Mouse (Mus musculus): ENCODE measurements around the gene Gm28047.

The Gm28047 gene

GRCm38 (mm10) chr15:102503924-102504782 lies 120.7 kb downstream of the Gm28047 start:
- ATAC-seq (ENCODE audit: insufficient number of reproducible peaks, low FRiP score, low TSS enrichment) = no peak

- ATAC-seq (ENCODE audit: insufficient number of reproducible peaks, low FRiP score, low TSS enrichment) = no peak
Measured at GRCm38 (mm10) chr15:102503447-102503846, 121.4 kb downstream of the Gm28047 start, which contains the start of gene Gm10337. Gene Gm10337 (plus strand): TSS chr15:102503722.

GRCm38 (mm10) chr15:102502254-102502840 lies 122.5 kb downstream of the Gm28047 start:
- no peak for ATAC-seq (ENCODE audit: insufficient number of reproducible peaks, low FRiP score, low TSS enrichment)

GRCm38 (mm10) chr15:102501084-102501814 lies 123.6 kb downstream of the Gm28047 start:
- no peak for ATAC-seq (ENCODE audit: insufficient number of reproducible peaks, low FRiP score, low TSS enrichment)

- no peak for ATAC-seq (ENCODE audit: insufficient number of reproducible peaks, low FRiP score, low TSS enrichment)
Measured at GRCm38 (mm10) chr15:102500479-102500878, 124.4 kb downstream of the Gm28047 start.

GRCm38 (mm10) chr15:102499851-102500250 lies 125.0 kb downstream of the Gm28047 start:
- ATAC-seq (ENCODE audit: insufficient number of reproducible peaks, low FRiP score, low TSS enrichment) = no peak

GRCm38 (mm10) chr15:102499370-102499769 lies 125.5 kb downstream of the Gm28047 start:
- no peak for ATAC-seq (ENCODE audit: insufficient number of reproducible peaks, low FRiP score, low TSS enrichment)

GRCm38 (mm10) chr15:102498322-102498721 lies 126.5 kb downstream of the Gm28047 start:
- ATAC-seq (ENCODE audit: insufficient number of reproducible peaks, low FRiP score, low TSS enrichment) = no peak

GRCm38 (mm10) chr15:102487664-102488063 lies 137.2 kb downstream of the Gm28047 start:
- no peak for ATAC-seq (ENCODE audit: insufficient number of reproducible peaks, low FRiP score, low TSS enrichment)

GRCm38 (mm10) chr15:102485853-102486252 lies 139.0 kb downstream of the Gm28047 start:
- ATAC-seq (ENCODE audit: insufficient number of reproducible peaks, low FRiP score, low TSS enrichment) = no peak

GRCm38 (mm10) chr15:102483136-102483535 lies 141.7 kb downstream of the Gm28047 start:
- ATAC-seq (ENCODE audit: insufficient number of reproducible peaks, low FRiP score, low TSS enrichment) = no peak

GRCm38 (mm10) chr15:102474520-102474919 lies 150.3 kb downstream of the Gm28047 start:
- ATAC-seq (ENCODE audit: insufficient number of reproducible peaks, low FRiP score, low TSS enrichment) = no peak

Data from cerebellum, adult (tissue).